Mouse (Mus musculus): ENCODE data around the gene B3galt4. TPM values are rescaled to one million over a fixed set of nuclear protein-coding genes. Genes with fewer than 3 reads are reported as not detected.
A peak's percentile ranks its signal among the peaks of the same experiment; 100 is the strongest.

The B3galt4 gene
- total RNA-seq, 1 experiment: 10.3 TPM

DNA sequence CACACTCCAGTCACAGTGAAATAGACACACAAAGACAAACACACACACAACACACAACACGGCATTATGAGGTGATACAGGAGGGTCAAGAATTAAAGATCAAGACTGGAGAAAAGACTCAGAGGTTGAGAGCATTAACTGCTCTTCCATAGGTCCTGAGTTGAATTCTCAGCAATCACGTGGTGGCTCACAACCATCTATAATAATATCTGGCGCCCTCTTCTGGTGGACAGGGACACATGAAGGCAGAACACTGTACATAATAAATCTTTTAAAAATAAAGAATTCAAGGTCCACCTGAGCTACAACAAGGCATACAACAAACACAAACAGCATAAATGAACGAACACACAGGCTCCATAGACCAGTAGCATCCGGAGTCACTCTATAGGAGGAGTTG, 17.6 kb upstream of the B3galt4 start:
- Histone ChIP-seq H3K4me1 (ENCODE audit: control insufficient read depth in 2 of 2, insufficient read depth in 2 of 2, low read length in 2 of 2, poor library complexity in 1 of 2) (no peaks in the 10 kb centered on the region), H3K9me3 (ENCODE audit: control insufficient read depth, insufficient read depth, low read depth, low read length) (no peaks in the 10 kb centered on the region), H3K4me3 (ENCODE audit: insufficient read depth in 1 of 2, low read depth in 1 of 2, low read length in 2 of 2, poor library complexity in 1 of 2, severe bottlenecking in 1 of 2) (no peak overlapping the region), H3K9ac (ENCODE audit: insufficient read depth, low read depth, low read length, poor library complexity, severe bottlenecking) (peak overlapping the region; percentile 33; the same call in 1 of the 2 replicates), H3K27ac (ENCODE audit: insufficient read depth, low read depth, low read length, poor library complexity, severe bottlenecking) (no peak overlapping the region), H3K36me3 (ENCODE audit: control insufficient read depth, insufficient read depth, low read length, poor library complexity, severe bottlenecking) (peaks cover 13% of the 10 kb centered on the region; the same call in 1 of the 2 replicates)
- peak; percentile 81 for DNase-seq (ENCODE audit: low read depth, low spot score)
- TF ChIP-seq CHD2 (IDR thresholded peaks at IDR 0.05; ENCODE audit: low read depth, low read length): no peak
- no peak for TF ChIP-seq ZC3H11A (IDR thresholded peaks at IDR 0.05; ENCODE audit: borderline replicate concordance, low read depth, low read length)
- no peak for TF ChIP-seq ZNF384 (IDR thresholded peaks at IDR 0.05; ENCODE audit: low read depth, low read length)
- no peak for TF ChIP-seq HCFC1 (IDR thresholded peaks at IDR 0.05; ENCODE audit: borderline replicate concordance, insufficient read depth, low read length)
- no peak for TF ChIP-seq MAFK (IDR thresholded peaks at IDR 0.05; ENCODE audit: insufficient read depth, low read depth, low read length)
- in situ Hi-C loops (cut with MboI; ENCODE audit: low sequenced_read_pairs in 2 of 2, unreplicated experiment in 2 of 2): no loop called here

DNA sequence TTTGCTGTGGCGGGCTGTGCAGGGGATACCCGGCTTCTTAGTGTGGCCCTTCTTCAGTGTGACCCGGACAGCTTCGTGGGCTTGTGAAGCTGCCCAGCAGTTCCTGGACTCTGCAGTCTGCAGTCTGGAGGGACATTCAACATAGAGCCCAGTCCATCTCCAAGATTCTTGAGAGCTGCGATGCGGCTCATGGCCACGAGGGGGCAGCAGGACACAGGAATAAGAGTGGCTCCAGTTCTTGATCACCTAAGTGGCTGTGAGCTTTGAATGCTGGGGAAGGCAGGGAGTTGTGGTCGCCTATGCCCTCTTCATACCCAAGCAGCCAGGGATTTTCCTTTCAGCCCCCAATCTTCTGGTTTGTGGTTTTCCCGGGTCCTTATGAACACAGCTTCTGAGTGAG, 17.2 kb upstream of the B3galt4 start:
- TF ChIP-seq ZC3H11A (IDR thresholded peaks at IDR 0.05; ENCODE audit: borderline replicate concordance, low read depth, low read length): peak; percentile 8; the same call in 1 of the 2 replicates
- no peak for TF ChIP-seq CHD2 (IDR thresholded peaks at IDR 0.05; ENCODE audit: low read depth, low read length)
- TF ChIP-seq HCFC1 (IDR thresholded peaks at IDR 0.05; ENCODE audit: borderline replicate concordance, insufficient read depth, low read length): no peak
- in situ Hi-C loops (cut with MboI; ENCODE audit: low sequenced_read_pairs in 2 of 2, unreplicated experiment in 2 of 2): no loop called here
- H3K4me3 ChIP-seq (ENCODE audit: insufficient read depth in 1 of 2, low read depth in 1 of 2, low read length in 2 of 2, poor library complexity in 1 of 2, severe bottlenecking in 1 of 2): no peak overlapping the region
- DNase-seq (ENCODE audit: low read depth, low spot score): peak; percentile 81
- peak overlapping the region; percentile 33; the same call in 1 of the 2 replicates for H3K9ac ChIP-seq (ENCODE audit: insufficient read depth, low read depth, low read length, poor library complexity, severe bottlenecking)
- H3K9me3 ChIP-seq (ENCODE audit: control insufficient read depth, insufficient read depth, low read depth, low read length): no peaks in the 10 kb centered on the region
- peaks cover 13% of the 10 kb centered on the region; the same call in 1 of the 2 replicates for H3K36me3 ChIP-seq (ENCODE audit: control insufficient read depth, insufficient read depth, low read length, poor library complexity, severe bottlenecking)
- no peaks in the 10 kb centered on the region for H3K4me1 ChIP-seq (ENCODE audit: control insufficient read depth in 2 of 2, insufficient read depth in 2 of 2, low read length in 2 of 2, poor library complexity in 1 of 2)
- no peak overlapping the region for H3K27ac ChIP-seq (ENCODE audit: insufficient read depth, low read depth, low read length, poor library complexity, severe bottlenecking)

DNA sequence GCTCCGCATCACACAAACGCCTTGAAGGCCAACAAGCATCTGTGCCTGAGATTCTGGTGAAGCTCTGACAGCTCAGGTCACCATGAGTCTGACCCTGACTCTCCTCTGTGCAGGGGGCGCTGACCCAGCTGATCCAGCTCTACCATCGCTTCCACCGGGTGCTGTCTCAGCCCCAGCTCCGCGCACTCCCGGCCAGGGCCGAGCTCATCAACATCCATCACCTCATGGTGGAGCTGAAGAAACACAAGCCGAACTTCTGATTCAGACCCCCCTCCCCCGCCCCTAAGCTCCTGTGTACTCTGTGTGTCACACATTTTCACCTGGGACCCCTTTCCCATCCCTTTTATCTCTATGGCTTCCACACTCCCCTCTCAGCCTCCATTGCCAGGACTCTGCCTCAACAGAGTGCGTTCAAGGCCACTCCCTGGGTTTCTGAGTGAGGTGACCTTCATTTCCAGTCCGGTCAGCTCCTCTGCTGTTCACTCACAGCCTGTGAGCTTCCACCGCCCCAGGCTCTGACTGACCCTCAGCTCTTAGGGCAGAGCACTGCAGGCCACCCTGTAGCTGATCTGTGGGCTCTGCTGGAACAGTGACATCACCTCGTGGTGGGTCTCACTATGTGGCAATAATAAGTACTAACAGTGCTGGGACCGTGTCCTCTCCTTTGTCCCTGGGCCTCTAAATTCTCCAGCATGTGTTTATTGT, 14.7 kb upstream of the B3galt4 start:
- Histone ChIP-seq H3K4me1 (ENCODE audit: control insufficient read depth in 2 of 2, insufficient read depth in 2 of 2, low read length in 2 of 2, poor library complexity in 1 of 2) (no peaks in the 10 kb centered on the region), H3K4me3 (ENCODE audit: insufficient read depth in 1 of 2, low read depth in 1 of 2, low read length in 2 of 2, poor library complexity in 1 of 2, severe bottlenecking in 1 of 2) (no peak overlapping the region), H3K9me3 (ENCODE audit: control insufficient read depth, insufficient read depth, low read depth, low read length) (no peaks in the 10 kb centered on the region), H3K9ac (ENCODE audit: insufficient read depth, low read depth, low read length, poor library complexity, severe bottlenecking) (no peak overlapping the region), H3K27ac (ENCODE audit: insufficient read depth, low read depth, low read length, poor library complexity, severe bottlenecking) (no peak overlapping the region), H3K36me3 (ENCODE audit: control insufficient read depth, insufficient read depth, low read length, poor library complexity, severe bottlenecking) (peaks cover 31% of the 10 kb centered on the region; the same call in 1 of the 2 replicates)
- no peak for TF ChIP-seq MAFK (IDR thresholded peaks at IDR 0.05; ENCODE audit: insufficient read depth, low read depth, low read length)
- TF ChIP-seq ZNF384 (IDR thresholded peaks at IDR 0.05; ENCODE audit: low read depth, low read length): no peak
- TF ChIP-seq CHD2 (IDR thresholded peaks at IDR 0.05; ENCODE audit: low read depth, low read length): no peak
- TF ChIP-seq HCFC1 (IDR thresholded peaks at IDR 0.05; ENCODE audit: borderline replicate concordance, insufficient read depth, low read length): no peak
- no peak for TF ChIP-seq ZC3H11A (IDR thresholded peaks at IDR 0.05; ENCODE audit: borderline replicate concordance, low read depth, low read length)
- in situ Hi-C loops (cut with MboI; ENCODE audit: low sequenced_read_pairs in 2 of 2, unreplicated experiment in 2 of 2): no loop called here
- no peak for DNase-seq (ENCODE audit: low read depth, low spot score)

DNA sequence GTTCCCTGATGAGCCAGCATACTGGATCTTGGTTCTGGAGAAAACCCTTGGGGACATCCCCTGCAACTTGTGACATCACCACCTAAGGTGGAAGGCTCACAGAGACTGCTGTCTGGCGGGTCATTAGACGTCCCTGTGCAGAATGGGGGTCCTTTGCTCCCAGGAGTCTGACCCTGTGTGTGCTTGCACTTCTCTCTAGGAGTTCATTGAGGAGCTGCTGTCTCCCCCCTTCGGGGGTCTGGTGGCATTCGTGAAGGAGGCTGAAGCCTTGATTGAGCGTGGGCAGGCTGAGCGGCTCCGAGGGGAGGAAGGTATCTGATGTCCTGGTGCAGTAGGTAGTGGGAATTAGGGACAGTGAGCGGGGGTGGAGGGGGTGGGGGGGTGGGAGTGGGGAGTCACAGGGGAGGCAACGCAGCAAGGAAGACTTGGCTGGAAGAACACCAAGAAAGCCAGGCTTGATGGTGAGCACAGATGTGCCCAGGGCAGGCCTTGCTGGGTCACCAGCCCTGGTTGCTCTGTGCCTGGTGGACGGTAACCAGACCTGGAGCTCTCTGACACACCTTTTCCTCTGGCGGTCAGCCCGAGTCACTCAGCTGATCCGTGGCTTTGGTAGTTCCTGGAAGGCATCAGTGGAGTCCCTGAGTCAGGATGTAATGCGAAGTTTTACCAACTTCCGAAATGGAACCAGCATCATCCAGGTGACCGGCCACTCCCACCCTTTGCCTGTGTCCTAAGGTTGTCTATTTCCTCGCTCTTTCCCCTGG, 14.0 kb upstream of the B3galt4 start:
- peaks cover 33% of the 10 kb centered on the region; the same call in 1 of the 2 replicates for H3K36me3 ChIP-seq (ENCODE audit: control insufficient read depth, insufficient read depth, low read length, poor library complexity, severe bottlenecking)
- DNase-seq (ENCODE audit: low read depth, low spot score): no peak
- no peak overlapping the region for H3K27ac ChIP-seq (ENCODE audit: insufficient read depth, low read depth, low read length, poor library complexity, severe bottlenecking)
- in situ Hi-C loops (cut with MboI; ENCODE audit: low sequenced_read_pairs in 2 of 2, unreplicated experiment in 2 of 2): no loop called here
- no peak overlapping the region for H3K4me3 ChIP-seq (ENCODE audit: insufficient read depth in 1 of 2, low read depth in 1 of 2, low read length in 2 of 2, poor library complexity in 1 of 2, severe bottlenecking in 1 of 2)
- H3K9ac ChIP-seq (ENCODE audit: insufficient read depth, low read depth, low read length, poor library complexity, severe bottlenecking): no peak overlapping the region
- no peaks in the 10 kb centered on the region for H3K9me3 ChIP-seq (ENCODE audit: control insufficient read depth, insufficient read depth, low read depth, low read length)
- TF ChIP-seq ZNF384 (IDR thresholded peaks at IDR 0.05; ENCODE audit: low read depth, low read length) (no peak), CHD2 (IDR thresholded peaks at IDR 0.05; ENCODE audit: low read depth, low read length) (no peak), HCFC1 (IDR thresholded peaks at IDR 0.05; ENCODE audit: borderline replicate concordance, insufficient read depth, low read length) (no peak), ZC3H11A (IDR thresholded peaks at IDR 0.05; ENCODE audit: borderline replicate concordance, low read depth, low read length) (no peak), MAFK (IDR thresholded peaks at IDR 0.05; ENCODE audit: insufficient read depth, low read depth, low read length) (no peak)
- no peaks in the 10 kb centered on the region for H3K4me1 ChIP-seq (ENCODE audit: control insufficient read depth in 2 of 2, insufficient read depth in 2 of 2, low read length in 2 of 2, poor library complexity in 1 of 2)

All from ES-E14 (cell line).